Comparison of ENCODE assay signal across 8 mouse cellular contexts in the genomic region with DNA sequence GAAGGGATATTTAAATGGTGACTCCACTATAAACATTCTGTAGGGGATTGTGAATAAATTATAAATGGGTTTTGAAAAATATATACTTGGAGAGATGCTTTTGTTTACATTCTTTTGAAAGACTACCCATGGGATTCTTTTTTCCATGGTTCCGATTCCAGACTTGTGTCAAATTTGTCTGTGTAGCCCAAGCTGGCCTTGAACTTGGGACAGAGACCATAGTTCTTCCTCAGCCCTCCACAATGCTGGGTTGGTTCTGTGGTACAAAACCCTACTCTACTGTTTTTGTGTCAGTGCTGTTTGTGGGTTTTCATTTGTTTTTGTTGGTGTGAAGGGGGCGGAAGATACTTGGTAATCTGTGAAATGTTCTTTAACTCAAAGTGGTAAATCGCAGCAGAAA. TPM values are rescaled to one million over a fixed set of nuclear protein-coding genes. Genes with fewer than 3 reads are reported as not detected.
DNase-seq lines count a peak whose midpoint lies in the region; ATAC-seq and TF ChIP-seq lines count a peak whose summit lies in the region.

No protein-coding gene starts in this region.

- no peak for TF ChIP-seq EP300 in stomach, postnatal 0 days (optimal IDR thresholded peaks at IDR 0.05)

- no peaks in the 10 kb centered on the region; the same call in 1 of the 2 replicates for H3K4me1 ChIP-seq in cerebellum, adult 2 months (ENCODE audit: control insufficient read depth, insufficient read depth, low read length)
- peaks cover 12% of the 10 kb centered on the region; the same call in 1 of the 2 replicates for H3K4me1 ChIP-seq in neural tube, embryonic 11.5 days (ENCODE audit: control insufficient read depth, insufficient read depth, low read length)
- peaks cover 11% of the 10 kb centered on the region for H3K4me1 ChIP-seq in limb, embryonic 14.5 days (ENCODE audit: control insufficient read depth, insufficient read depth, low read length)
- H3K4me1 ChIP-seq in stomach, postnatal 0 days (replicated peaks; ENCODE audit: control insufficient read depth, insufficient read depth) = no peaks in the 10 kb centered on the region

- no peaks in the 10 kb centered on the region for H3K36me3 ChIP-seq in neural tube, embryonic 11.5 days (ENCODE audit: control insufficient read depth, insufficient read depth, low read length)
- H3K36me3 ChIP-seq in limb, embryonic 14.5 days (ENCODE audit: control insufficient read depth, insufficient read depth, low read length) = no peaks in the 10 kb centered on the region
- no peaks in the 10 kb centered on the region for H3K36me3 ChIP-seq in stomach, postnatal 0 days (ENCODE audit: control insufficient read depth, insufficient read depth, low read length)

- H3K9ac ChIP-seq in neural tube, embryonic 11.5 days (ENCODE audit: low read length) = peak overlapping the region; percentile 97; the same call in 1 of the 2 replicates
- peak overlapping the region; percentile 96; the same call in 1 of the 2 replicates for H3K9ac ChIP-seq in limb, embryonic 14.5 days (ENCODE audit: low read depth, low read length, severe bottlenecking)
- H3K9ac ChIP-seq in stomach, postnatal 0 days (ENCODE audit: low read length) = peak overlapping the region; percentile 99

- H3K4me3 ChIP-seq in cerebellum, adult 2 months (replicated peaks; ENCODE audit: insufficient read depth, low read depth, low read length) = peak overlapping the region; percentile 49
- peak overlapping the region; percentile 87 for H3K4me3 ChIP-seq in neural tube, embryonic 11.5 days (ENCODE audit: low read depth, low read length)
- H3K4me3 ChIP-seq in limb, embryonic 14.5 days (replicated peaks; ENCODE audit: low read length) = peak overlapping the region; percentile 95
- H3K4me3 ChIP-seq in stomach, postnatal 0 days (ENCODE audit: low read depth, low read length) = peak overlapping the region; percentile 99

- no peaks in the 10 kb centered on the region for H3K9me3 ChIP-seq in neural tube, embryonic 11.5 days (ENCODE audit: control insufficient read depth, low read length)
- no peaks in the 10 kb centered on the region for H3K9me3 ChIP-seq in limb, embryonic 14.5 days (ENCODE audit: control insufficient read depth, low read length)
- H3K9me3 ChIP-seq in stomach, postnatal 0 days (ENCODE audit: control insufficient read depth, low read length) = no peaks in the 10 kb centered on the region

- DNase-seq in cerebellum, adult 2 months = no peak
- no peak for DNase-seq in neural tube, embryonic 11.5 days (ENCODE audit: low spot score)
- DNase-seq in neural tube, embryonic 10.5 days (ENCODE audit: extremely low spot score, low spot score) = no peak
- no peak for DNase-seq in limb, embryonic 14.5 days (ENCODE audit: low spot score)
- DNase-seq in stomach, postnatal 0 days (ENCODE audit: low spot score) = no peak
- no peak for DNase-seq in frontal cortex, adult 2 months (ENCODE audit: extremely low spot score in 1 of 2, low spot score in 1 of 2)
- DNase-seq in adrenal gland, postnatal 36 days = no peak

- H3K27me3 ChIP-seq in cerebellum, adult 2 months (ENCODE audit: control insufficient read depth, insufficient read depth, low read length) = no peaks in the 10 kb centered on the region
- H3K27me3 ChIP-seq in neural tube, embryonic 11.5 days (ENCODE audit: control insufficient read depth, insufficient read depth, low read length) = no peaks in the 10 kb centered on the region
- H3K27me3 ChIP-seq in limb, embryonic 14.5 days (ENCODE audit: control insufficient read depth, insufficient read depth, low read length) = no peaks in the 10 kb centered on the region
- H3K27me3 ChIP-seq in stomach, postnatal 0 days (ENCODE audit: control insufficient read depth, insufficient read depth, low read length) = no peaks in the 10 kb centered on the region

- no peak for TF ChIP-seq CTCF in cerebellum, adult 2 months (IDR thresholded peaks at IDR 0.05; ENCODE audit: borderline replicate concordance, insufficient read depth, low read depth, low read length)
- TF ChIP-seq CTCF in stomach, postnatal 0 days (IDR thresholded peaks at IDR 0.05; ENCODE audit: low read depth) = no peak

- no peak for ATAC-seq in cerebellum, adult (ENCODE audit: insufficient number of reproducible peaks, low FRiP score, low TSS enrichment)
- ATAC-seq in neural tube, embryonic 11.5 days (ENCODE audit: insufficient read depth, low FRiP score, low TSS enrichment) = no peak
- no peak for ATAC-seq in limb, embryonic 14.5 days (ENCODE audit: low FRiP score, low read depth)
- no peak for ATAC-seq in stomach, postnatal 0 days (ENCODE audit: low FRiP score, low TSS enrichment)

- 44% methylated on average over 3 of the region's 3 CpGs for WGBS in cerebellum, adult 2 months
- 79% methylated on average over 3 of the region's 3 CpGs for WGBS in neural tube, embryonic 11.5 days
- WGBS in limb, embryonic 14.5 days = 71% methylated on average over 3 of the region's 3 CpGs
- 20% methylated on average over 3 of the region's 3 CpGs for WGBS in stomach, postnatal 0 days

- H3K4me2 ChIP-seq in neural tube, embryonic 11.5 days (ENCODE audit: low read depth) = peak overlapping the region; percentile 85
- H3K4me2 ChIP-seq in limb, embryonic 14.5 days (replicated peaks; ENCODE audit: low read depth, low read length, severe bottlenecking) = peak overlapping the region; percentile 62
- H3K4me2 ChIP-seq in stomach, postnatal 0 days (replicated peaks; ENCODE audit: low read depth) = peak overlapping the region; percentile 63

- TF ChIP-seq POLR2A in cerebellum, adult 2 months (IDR thresholded peaks at IDR 0.05; ENCODE audit: borderline replicate concordance, insufficient read depth, low read length) = no peak
- TF ChIP-seq POLR2A in limb, embryonic 14.5 days (IDR thresholded peaks at IDR 0.05; ENCODE audit: borderline replicate concordance, extremely low read depth, insufficient read depth, insufficient read length) = no peak

- no peak overlapping the region; the same call in 1 of the 2 replicates for H3K27ac ChIP-seq in cerebellum, adult 2 months (ENCODE audit: insufficient read depth, low read length)
- no peak overlapping the region for H3K27ac ChIP-seq in neural tube, embryonic 11.5 days (ENCODE audit: low read depth, low read length)
- no peak overlapping the region for H3K27ac ChIP-seq in limb, embryonic 14.5 days (replicated peaks; ENCODE audit: low read depth, low read length)
- peak overlapping the region; percentile 71 for H3K27ac ChIP-seq in stomach, postnatal 0 days (replicated peaks)

RNA-seq across cellular contexts. Expression of gene Picalm, which starts 2.3 kb away (rescaled TPM):
- polyA plus RNA-seq in cerebellum, adult 2 months (2012; rRNA removed) = 156 and 163 TPM in 2 replicates
- 37.5 and 39.1 TPM in 2 replicates for polyA plus RNA-seq in neural tube, embryonic 11.5 days (2014; fragmentation: Nextera tagmentation; extraction: Ambion mirVana)
- 153 and 155 TPM in 2 replicates for polyA plus RNA-seq in limb, embryonic 14.5 days (2012; rRNA removed)
- polyA plus RNA-seq in limb, embryonic 14.5 days (2014; fragmentation: Nextera tagmentation; extraction: Ambion mirVana) = 53.6 and 59.6 TPM in 2 replicates
- polyA plus RNA-seq in stomach, postnatal 0 days (2015; fragmentation: Nextera tagmentation; extraction: Ambion mirVana) = 25.1 and 25.3 TPM in 2 replicates
- polyA plus RNA-seq in frontal cortex, adult 2 months (2012; rRNA removed) = 115 and 118 TPM in 2 replicates
- 100 to 1,000 TPM; 148 to 152 TPM for total RNA-seq in adrenal gland, postnatal 36 days (2021)

Comparison
In these comparisons a context has a peak if more than half of its experiments do, and no peak if none do; other contexts are left out.
1. H3K4me3 ChIP-seq: peak in every context shown above with its lines; median percentile 99 in stomach, postnatal 0 days; 95 in limb, embryonic 14.5 days; 87 in neural tube, embryonic 11.5 days; 49 in cerebellum, adult 2 months.